Mouse (Mus musculus): ENCODE measurements at regions not wholly inside any gene's neighbourhood (a gene's known extent, or its start where the extent isn't known, plus 50 kb on each side); places are given as distances from the start of the nearest gene placed in this dataset.

DNA sequence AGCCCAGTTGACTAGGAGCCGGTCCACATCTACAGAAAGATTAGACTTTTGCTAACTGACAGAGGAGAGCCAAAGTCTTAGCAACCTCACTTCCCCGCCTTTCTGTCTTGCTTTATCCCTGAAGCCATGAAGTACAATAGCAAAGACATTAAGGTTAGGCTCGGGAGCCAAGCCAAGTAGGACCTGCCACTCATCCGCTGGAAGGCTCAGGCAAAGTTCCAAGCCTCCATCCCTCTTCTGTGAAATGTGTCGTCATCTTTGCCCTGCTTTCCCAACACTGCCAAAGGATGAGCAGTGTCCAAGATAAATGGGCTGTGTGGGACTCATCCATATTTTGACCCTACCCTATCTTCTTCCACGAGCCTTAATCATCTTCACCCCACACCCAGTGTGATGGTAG, 250.6 kb upstream of the Cadm1 start:
- DNase-seq: no peak

DNA sequence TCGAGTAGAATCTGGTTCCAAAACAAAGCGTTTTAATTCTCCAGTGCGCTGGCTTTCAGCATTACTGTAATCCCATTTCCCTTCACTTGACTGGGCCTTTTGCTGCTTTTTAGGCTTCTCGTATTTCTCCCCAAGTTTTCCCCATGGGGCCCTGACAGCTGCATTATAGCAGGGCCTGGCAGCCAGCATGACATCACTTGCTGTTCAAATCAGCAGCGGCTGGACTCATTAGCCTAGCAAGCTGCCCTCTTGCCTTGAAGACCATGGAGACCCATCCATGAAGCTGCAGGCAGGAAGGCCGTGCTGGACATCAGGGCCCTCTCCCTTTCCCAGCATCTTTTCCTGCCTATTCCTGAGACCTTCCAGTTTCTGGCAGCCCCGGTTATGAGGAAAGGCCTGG, 249.8 kb upstream of the Cadm1 start:
- DNase-seq: no peak

DNA sequence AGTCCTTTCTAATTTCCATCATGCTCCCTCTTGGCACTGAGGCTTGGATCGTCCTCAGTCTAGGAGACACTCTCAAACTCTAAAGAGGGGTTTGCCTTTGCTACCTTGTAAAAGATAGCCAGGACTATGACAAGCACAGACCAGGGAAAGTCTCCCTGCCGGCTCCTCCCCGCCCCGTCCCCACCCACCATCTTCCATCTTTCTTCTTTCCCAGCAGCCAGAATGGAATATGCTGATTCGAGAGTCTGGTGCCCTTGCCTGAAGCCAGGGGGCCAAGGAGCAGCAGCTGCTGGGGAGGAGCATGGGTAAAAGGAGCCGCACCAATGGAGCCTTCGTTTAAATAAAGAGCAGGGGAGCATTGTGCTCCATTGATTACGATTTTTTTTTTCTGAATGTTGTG, 249.4 kb upstream of the Cadm1 start:
- DNase-seq: no peak

DNA sequence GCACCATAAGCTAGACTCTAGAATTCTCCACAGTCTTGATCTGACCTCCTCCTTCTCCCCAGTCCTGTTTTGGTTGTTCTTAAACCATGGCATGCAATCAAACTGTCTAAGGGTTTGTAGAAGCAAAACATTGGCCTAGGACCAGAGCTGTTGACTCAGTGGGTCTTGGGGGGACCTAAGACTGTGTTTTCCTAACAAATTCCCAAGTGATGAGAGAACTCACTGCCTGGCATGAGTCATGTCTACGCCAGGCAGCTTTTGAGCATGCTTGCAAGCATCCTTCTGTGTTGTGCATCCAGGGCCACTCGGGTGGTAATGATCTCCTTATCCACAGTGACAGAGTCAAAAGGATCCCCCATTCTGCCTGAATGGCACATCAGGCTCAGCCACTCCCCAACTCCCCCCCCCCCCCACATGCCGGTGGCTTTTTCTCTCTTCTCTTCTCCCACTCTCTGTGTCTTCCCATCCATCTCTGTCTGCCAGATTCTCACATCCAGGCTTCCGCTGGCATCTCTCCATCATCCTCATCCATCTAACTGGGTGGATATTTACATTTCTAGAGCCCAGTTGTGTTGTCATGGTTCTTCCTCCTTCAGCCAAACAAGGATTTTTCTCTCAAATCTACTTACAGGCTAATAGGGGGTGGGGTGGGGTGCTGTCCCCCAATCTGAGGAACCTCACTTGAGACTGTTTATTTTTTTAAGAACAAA, 246.1 kb upstream of the Cadm1 start:
- no peak for DNase-seq

DNA sequence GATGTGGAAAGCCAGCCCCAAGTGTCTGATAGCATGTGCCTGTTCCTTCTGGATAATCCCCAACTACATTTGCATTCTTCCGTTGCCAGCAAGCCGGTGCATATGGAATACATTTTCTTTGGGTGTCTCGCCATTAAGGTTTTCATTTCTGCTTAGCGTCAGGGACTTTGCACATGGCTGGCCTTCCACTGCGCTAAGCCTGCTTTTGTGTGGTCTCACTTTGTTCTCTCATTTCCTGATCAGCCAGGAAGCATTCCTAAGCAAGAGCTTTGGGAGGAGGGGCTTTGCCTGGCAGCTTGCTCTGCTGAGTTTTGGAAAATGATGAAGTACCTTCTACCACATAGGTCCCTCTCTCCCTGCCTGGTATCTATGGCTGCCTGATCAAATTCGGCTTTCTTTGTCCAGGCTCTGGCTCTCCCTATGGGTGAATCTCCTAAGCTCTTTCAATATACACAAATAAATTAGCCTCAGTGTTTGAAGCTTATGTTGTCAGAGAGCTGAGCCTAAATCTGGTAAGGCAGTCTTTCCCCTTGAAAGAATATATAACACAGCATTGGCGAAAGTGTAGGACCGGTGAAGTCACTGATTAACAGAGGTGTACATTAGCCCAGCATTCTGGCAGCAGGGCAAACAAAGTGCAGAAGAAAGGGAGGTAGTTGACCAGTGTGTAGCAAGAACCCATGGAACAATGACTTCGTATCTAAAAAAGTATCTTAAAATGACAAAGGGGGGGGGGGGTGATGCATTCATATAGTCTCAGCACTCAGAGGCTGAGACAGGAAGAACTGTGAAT, 242.8 kb upstream of the Cadm1 start:
- DNase-seq: no peak

DNA sequence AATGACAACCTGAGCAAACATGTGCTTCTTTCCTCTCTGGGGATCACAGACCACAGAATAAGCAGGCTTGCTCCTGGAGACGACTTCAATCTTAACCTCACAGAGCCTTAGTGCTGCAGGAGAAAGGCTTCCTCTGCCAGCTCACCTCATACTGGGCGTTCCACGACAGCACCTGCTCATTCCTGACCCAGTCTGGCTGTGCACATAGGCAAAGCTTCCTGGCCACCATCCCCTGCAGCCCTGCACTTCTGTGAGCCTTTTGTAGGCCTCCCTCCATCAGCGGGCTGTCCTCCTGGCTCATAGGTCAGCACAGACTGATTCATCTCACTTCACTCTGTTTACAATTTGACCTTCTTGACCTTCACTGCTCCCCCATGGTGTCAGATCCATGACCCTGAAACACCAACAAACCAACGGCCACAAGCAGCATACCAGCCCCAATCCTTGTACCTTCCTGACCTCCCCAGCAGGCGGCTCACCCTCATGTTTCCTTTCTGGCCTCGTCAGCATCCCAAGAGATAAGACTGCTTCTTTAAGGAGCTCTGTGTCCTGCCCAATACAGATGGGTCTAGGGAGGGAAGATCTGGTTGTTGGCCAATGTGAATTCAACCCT, 241.3 kb upstream of the Cadm1 start:
- DNase-seq: no peak

DNA sequence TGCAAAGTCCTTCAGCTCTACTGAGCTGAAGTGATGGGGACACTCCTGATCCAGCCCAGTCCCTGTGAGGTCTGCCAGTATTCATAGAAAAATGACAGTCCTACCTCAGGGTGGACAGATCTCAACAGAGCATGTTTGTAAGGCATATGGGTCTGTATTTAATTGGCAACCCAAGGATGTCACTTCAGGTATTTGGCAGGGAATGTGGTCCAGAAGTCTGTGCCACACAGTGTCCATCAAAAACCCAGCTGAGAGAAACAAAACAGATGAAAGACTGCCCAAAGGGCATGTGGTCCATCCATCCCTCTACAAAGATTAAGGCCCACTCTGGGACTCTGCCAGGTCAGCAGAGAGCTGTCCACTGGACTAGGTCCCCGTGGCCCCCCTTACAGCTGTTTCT, 229.3 kb upstream of the Cadm1 start:
- DNase-seq: no peak

DNA sequence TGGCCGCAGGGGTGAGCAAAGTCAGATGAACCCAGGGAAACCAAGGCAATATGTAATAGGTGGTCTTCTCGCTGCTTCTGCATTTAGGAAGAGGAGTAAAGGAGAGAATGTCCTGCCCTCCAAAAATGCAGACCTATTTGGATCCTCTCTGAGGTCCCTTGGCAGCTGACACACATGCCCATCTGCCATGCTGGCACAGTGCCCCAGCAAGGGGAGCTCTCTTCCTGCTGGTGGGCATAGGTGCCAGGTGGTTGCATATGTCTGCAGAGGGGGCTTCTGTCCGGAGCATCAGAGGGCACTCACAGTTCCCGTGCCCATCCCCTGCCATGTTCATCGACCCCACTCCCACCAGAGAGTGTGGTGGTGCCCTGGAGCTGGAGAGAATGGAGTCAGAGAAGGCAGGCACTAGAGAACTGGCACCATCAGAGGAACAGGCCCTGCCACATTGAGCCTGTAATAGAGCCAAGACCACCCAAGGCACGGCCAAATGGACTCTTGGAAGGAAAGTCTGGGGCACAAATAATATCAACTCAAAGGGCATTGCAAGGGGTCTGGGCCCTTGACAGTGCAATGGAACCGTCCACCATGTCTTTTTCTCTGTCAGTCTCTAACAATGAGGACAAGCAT, 222.7 kb upstream of the Cadm1 start:
- DNase-seq: no peak

DNA sequence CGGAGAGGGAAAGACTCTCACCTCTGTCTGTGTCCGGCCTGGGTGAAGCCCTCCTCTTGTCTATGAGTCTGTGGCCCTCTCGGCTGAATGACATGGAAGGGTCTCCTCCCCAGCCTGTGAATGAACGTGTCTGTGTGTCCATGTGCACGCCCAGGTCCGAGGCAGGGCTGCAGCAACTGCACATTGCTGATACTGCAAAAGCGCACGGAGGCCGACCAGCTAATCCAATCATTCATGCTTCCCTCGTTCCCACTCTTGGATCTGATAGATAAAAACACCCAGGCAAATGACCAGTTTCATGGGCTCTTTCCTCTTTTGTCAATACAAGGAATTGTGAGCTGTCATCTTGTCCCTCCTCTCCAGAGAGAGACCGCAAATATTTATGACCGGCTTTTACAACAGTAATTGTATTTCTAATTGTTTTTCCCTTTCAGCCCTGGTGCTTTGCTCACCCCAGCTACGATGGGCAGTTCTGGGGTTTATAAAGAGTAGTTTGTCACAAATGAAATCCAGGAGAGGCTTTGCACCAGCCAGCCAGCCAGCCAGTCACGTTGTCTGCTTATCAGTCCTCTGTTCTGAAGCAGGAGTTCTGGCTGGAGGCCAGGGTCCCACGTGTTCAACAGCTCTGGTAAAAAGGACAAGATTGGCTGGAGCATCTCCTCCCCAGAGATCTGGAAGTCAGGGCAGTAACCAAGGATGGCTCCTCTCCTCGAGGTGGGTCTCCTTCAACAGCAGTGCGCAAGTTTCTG, 222.0 kb upstream of the Cadm1 start:
- DNase-seq: peak; percentile 12 to 44

DNA sequence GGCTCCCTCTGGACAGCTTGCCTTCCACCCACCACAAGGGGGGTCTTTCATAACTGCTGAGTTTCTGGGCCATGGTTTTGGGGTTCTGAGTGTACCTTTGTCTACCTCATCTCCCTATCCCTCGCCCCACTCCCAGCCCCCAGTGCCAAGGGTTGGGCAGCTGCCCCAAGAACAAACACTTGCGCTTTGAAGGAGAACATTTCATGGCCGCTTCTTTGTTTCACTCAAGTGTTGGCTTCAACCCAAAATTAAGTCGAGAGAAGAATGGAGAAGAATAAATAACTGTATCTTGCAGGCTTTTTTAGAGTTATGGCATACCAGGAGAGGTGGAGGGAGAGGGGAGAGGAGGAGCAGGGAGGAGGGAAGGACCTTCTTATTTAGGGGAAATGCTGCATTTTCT, 216.5 kb upstream of the Cadm1 start:
- DNase-seq: no peak

DNA sequence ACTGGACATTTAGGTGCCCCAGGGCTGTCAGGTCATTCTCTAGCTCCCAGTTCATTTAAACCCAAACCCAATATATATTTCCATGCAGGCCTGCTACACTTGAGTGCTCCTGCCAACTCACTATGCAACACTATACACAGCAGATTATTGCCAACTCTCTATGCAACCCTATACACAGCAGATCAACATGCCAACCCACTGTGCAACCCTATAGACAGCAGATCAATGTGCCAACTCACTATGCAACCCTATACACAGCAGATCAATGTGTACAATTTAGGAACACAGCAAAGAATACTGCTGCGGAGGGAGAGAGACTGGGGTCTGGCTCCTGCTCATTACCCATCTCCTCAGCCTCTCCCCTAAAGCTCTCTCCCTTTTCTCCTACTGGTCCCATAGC, 215.7 kb upstream of the Cadm1 start:
- DNase-seq: no peak

DNA sequence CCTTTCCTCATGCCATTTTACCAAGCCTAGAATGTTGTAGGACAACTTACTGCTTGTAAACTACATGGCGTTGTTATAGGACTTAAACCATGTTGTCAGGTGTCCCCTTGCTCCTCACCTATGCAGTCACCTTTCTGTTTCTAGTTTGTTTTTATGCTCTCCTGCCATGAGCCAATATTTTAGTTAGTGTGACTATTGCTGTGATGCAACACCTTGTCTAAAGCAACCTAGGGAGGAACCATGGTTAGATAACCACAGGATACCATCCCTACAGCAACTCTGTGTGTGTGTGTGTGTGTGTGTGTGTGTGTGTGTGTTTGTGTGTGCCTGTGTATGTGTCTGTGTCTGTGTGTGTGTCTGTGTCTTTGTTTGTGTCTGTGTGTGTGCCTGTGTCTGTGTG, 209.6 kb upstream of the Cadm1 start:
- no peak for DNase-seq

DNA sequence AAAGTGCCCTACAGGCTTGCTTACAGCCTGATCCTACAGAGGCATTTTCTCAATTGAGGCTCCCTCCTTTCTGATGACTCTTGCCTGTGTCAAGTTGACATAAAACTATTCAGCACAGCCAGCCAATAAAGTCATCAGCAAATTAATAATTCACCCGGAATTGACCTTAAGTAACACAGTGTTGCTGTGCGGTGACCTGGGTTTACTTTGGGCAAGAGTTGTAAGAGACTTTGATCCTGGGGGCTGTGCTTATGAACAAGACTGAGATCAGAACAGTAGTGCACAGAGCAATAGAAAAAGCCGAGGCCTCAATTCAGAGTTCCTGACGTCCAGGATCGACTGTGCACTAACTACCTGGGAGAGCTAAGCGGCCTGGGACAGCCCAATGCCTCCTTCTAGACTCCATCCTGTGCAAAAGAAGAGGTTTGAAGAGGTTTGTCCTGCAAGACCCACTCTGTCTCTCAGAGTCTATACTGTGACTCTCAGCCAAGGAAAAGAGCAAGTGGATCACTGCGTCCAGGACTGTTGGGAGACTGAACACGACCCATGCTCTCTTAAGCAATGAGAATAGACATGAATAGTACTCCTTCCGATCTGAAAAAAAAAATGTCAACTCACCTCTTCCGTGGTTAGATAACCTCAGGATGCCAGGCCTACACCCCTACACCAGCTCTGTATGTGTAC, 208.7 kb upstream of the Cadm1 start:
- peak; percentile 45 to 65 for DNase-seq

DNA sequence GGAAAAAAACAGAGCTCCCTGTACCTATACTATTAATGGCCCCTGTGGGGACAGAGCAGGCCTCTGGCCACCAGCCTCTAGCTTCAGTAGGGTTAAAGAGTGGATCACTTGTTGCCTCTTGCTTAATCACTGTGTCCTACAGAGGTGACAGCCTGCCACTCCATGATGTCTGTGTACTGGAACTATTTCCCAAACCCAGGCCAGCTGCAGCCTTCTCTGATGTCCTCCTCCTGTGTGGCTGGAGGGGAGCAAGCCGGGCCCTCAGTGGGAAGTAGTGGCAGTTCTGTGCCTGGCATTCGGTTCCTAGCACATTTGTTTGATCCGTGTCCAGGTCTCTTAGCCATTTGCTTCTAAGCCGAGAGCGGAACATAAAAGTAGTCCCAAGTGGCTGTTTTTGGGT, 207.7 kb upstream of the Cadm1 start:
- DNase-seq: no peak

DNA sequence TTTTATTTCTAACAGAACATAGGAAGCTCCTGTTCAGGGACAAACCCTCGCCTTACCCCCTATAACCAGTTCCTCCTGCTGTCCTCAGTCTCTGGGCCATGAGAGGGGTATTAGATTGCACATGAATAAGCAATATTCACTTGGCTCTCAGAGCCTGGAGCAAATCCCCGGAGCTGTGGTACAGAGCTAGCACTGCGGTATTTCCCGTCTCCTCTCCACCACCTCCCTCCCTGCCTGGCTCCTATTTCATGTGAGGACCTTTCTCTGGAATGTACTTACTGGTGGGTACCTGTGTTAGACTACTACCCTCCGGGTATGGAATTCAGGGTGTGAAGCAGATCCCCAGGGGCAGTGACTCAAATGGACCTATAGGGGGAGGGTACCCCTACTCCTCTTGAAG, 206.9 kb upstream of the Cadm1 start:
- DNase-seq: no peak

DNA sequence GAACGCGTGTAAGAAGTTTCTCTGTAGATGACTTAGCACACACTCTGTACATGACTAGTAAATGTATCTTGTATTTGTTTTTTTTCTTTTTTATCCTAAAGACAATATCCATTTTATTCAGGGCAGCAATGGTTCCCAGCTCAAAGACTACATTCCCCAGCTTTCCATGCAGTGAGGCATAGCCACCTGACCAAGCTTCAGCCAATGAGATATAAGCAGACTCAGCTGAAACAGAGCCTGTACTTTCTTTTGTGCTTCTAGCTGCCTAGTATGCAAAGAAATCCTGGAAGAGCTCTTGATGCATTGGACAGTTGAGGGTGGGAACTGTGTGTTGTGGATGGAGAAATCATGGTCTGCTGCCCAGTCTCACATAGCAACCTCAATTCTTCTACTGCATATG, 202.4 kb upstream of the Cadm1 start:
- no peak for DNase-seq

DNA sequence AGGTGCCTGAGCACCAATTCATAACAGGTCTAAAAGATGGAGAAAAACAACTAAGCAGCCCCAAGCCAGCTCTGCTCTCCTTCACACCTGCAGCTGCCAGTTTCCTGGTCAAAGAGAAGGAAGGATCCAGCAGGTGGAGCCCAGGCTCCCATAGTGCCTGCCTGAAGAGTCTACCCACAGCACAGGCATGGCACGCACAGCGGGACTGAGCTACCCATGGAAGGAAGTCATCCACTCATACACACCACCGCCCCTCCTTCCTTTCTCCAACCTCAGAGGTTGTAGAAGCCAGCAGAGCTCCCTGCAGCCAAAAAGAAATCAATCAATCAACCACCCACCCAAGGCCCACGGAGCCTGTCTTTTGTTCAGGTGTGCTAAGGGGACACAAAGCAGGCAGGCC, 197.0 kb upstream of the Cadm1 start:
- DNase-seq: peak in 1 of 2 experiments; percentile 48

DNA sequence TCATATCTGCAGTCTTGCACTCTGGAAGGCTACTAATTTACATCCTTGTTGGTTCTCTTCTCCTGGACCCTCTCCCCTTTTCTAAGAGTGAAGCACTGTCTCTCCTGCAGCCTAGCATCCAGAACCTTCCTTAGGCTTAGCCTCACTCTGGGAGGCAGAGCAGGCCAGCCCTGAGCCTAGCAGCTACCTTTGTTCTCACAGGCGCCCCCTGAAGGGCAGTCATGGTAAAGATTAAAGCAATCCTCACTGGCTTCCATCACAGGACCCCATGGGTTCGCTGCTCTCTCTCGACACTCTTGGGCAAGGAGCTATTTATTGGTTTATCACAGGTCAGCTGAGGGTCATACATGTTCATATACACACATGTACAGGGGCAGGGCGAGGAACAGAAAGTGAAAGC, 191.8 kb upstream of the Cadm1 start:
- peak in 1 of 2 experiments; percentile 57 for DNase-seq

DNA sequence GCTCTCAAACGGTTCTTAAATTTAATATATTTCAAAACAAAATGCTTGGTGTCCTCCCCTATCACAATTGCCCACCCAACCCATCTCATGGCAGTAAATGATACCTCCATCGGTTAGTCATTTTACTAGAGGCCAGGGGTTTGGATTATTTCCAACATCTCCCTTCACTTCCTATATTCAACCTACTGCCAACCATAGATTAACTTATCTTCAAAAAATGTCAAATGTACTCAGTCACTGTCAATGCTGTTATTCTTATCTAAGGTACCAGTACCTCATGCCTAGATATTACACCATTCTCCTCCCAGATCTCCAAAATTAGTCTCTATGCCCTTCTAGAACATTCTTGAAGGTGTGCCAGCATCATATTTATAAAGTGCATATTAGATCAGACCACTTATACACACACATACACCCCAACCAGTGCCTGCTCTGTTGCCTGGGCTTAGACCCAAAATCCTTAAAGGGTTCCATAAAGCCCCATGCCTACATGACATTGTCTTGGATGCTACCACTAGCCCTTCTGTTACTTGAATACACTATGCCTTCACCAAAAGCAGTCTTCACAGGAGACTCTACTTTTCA, 183.4 kb upstream of the Cadm1 start:
- no peak for DNase-seq

DNA sequence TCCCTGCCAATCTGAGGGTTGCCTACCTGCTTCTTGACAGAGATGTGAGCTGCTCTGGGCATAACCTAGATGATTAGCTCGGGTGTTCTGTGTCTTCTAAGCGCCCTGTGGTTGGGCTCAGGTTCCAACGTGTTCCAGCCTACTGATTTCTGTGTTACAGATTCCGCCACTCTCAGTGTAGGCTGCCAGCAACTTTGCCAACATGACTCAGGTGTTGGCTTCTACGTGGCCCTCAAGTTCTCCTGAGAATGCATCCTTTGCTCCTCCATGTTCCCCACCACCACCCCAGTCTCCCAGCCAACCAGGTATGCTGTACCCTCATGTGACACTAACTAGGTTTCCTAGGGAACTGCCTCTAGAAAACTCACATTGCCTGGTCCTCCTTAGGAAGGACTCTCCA, 179.7 kb upstream of the Cadm1 start:
- DNase-seq: peak in 1 of 2 experiments; percentile 23

DNA sequence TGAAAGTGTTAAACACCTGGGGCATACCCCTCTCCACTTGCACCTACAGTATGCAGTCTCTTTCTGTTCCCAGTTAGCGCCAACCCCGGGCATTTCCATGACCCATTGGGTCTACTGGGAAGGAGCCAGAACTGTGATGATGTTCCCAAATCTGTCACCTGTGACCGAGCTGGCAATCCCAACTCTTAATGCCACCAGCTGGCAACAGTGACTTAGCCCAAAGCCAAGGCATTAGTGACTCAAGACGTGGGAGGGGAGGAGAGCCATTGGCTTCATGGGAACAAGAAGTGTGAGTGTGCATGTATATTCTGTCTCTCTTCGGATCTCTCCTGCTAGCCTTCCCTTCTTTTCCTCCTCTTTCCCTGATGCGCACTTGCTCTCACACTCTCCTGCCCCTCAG, 178.9 kb upstream of the Cadm1 start:
- peak in 1 of 2 experiments; percentile 28 for DNase-seq

DNA sequence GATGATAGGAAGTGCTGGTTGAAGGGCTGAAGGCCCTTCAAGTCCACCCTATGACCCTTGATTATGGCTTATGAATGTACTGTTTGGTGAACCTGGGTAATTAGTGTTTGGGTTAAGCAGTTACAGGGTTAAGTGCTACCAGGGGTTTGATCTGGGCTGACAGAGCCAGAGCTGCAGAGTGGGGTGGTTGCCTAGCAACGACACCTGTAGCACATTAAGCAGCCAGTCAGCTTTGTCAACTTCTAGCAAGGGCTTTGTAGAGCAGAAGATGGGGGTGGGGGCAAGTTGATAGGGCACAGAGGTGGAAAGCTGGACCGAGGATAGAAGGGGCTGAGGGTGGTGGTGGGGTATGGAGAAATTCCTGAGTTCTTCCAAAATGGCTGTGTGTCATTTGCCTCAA, 177.0 kb upstream of the Cadm1 start:
- DNase-seq: no peak
